Mouse (Mus musculus): ENCODE measurements around the gene Kit.

The Kit gene

GRCm38 (mm10) chr5:75590961-75591360, 16.2 kb downstream of the Kit start:
- DNase-seq = no peak

- no peak for DNase-seq
Observed at GRCm38 (mm10) chr5:75591567-75591966, 16.9 kb downstream of the Kit start.

DNA sequence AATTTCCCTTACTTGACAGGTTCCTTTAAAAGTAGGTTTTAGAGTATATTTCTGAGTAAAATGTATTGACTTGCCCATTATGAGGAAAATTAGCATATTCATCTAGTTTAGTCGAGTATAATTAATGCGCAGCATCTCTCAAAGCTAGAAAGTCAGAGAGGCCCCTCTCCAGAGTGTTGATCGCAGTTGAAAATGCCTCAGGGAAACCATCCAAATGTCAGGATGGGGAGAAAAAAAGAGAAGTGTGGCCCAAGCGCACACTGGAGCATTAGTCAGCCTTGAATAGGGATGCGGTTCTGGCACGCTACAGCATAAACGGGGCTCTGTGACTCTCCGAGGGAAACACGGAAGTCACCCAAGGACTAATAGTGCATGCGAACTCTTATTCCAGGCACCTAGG, 20.6 kb downstream of the Kit start:
- DNase-seq = no peak

DNA sequence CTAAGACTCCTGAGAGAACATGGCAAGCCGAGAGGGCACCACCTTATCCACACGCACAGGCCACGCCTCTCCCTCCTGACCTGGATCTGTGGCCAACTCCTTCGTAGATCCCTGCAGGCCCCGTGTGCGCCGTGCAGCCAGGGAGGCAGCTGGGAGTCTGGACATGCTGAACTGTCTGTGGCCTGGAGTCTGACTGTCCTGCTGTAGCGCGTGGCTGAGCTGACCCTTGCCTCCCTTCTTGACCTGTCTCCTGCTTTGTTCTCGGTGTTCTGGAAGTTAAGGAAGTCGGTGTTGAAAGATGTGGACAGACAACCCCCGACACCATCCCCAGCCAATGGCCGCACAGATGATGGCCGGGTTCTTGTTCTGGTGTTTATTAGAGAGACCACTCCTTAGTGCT, 21.5 kb downstream of the Kit start:
- no peak for DNase-seq

GRCm38 (mm10) chr5:75597316-75597715, 22.6 kb downstream of the Kit start:
- no peak for DNase-seq

DNA sequence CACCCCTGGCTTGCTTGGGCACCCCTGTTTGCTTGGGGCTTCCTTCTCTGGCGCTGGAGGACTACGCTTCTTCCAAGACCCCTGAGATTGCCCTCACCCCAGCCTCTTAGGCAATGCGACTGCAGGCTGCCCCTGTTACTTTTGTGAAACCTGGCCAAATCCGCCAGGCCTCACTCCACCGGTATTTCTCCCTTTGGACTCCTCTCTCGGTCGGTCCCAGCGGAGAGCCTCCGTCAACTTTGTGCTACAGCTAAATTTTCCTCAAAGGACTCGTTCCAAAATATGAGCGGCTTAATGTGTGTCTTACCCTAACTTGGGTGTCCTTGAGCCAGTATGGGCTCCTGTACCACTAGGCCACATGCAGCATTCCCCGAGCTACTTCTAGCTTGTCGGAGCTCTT, 23.8 kb downstream of the Kit start:
- DNase-seq = no peak

GRCm38 (mm10) chr5:75599991-75600390, 25.3 kb downstream of the Kit start:
- DNase-seq = no peak

GRCm38 (mm10) chr5:75604238-75604637, 29.5 kb downstream of the Kit start:
- DNase-seq = no peak

DNA sequence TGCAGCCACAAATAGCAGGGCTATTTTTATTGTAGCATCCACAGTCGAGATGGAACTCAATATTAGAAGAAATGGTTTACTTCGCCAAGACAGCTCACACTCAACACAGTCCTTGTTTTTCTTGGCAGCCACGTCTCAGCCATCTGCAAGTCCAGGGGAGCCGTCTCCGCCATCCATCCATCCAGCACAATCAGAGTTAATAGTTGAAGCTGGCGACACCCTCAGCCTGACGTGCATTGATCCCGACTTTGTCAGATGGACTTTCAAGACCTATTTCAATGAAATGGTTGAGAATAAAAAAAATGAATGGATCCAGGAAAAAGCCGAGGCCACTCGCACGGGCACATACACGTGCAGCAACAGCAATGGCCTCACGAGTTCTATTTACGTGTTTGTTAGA, 32.2 kb downstream of the Kit start:
- no peak for DNase-seq

DNA sequence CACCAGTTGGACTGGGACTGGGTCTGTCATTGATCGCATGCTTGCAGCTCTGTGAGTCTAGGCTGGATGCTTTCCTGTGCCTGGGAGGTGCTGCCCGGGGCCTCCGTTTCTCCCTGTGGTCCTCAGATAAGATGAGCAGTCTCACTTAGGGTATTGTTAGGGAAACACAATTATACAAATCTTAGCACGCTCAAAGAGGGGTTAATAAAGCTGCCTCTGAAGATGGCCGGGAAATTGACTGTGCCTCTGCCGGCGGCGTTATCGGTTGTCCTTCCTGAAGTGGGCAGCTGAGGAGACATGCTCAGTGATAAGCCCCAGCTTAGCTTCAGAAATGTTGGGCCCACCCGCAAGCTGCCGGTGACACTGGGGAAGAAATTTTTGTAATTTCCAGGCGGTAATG, 33.3 kb downstream of the Kit start:
- no peak for DNase-seq

DNA sequence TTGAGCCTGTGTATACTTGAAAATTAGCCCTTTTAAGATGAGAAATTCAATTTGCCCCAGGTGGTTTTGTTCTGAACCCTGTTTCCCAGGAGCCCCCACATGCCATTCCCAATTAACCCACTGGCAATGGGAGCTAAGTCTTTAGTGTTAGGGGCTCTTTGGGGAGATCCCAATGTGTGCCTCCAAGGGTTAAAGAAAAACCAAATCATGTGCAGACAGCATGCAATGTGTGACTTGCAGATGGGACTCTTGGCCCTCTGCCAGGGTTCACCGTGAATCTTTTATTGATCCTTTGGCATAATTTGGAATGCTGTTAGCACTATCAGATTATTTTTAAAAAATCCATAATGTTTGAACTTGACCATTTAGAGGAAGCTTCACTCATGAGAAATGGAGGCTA, 37.7 kb downstream of the Kit start:
- no peak for DNase-seq

- no peak for DNase-seq
Observed at GRCm38 (mm10) chr5:75612926-75613325, 38.2 kb downstream of the Kit start.

DNA sequence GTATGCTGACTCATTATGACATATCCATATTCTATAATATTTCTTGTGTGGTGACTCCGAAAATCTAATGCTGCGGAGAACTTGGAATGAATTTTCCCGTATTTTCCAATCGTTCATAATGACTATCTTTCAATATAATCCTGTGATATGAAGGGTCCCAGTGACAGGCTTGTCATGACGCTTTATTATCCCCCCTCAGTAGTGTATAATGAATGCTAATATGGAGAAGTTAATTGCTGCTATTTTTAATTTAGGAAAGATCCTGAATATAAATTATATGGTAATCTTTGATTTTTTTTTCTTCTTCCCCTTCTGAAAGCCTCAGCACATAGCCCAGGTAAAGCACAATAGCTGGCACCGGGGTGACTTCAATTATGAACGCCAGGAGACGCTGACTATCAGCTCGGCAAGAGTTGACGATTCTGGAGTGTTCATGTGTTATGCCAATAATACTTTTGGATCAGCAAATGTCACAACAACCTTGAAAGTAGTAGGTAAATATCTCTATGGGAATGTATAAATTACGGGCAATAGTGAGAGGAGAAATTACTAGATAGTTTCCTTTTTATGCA, 40.4 kb downstream of the Kit start:
- DNase-seq = no peak

GRCm38 (mm10) chr5:75615624-75616023, 40.9 kb downstream of the Kit start:
- no peak for DNase-seq

GRCm38 (mm10) chr5:75622401-75622800, 47.7 kb downstream of the Kit start:
- DNase-seq = no peak

DNA sequence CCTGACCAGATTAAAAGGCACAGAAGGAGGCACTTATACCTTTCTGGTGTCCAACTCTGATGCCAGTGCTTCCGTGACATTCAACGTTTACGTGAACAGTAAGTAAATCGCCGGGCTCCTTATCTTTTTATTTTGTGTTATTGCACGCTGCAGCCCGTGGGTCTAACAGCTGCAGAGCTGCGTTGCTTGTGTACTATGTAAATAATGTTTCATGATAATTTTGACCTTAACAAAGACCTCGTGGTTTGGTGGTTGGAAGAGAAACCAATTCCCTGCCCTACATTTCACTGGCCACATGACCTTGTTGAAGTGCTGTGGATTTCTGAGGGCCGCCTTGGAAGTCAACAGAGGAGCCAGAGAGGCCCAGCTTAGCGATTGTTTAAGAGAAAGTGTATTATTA, 48.3 kb downstream of the Kit start:
- DNase-seq = no peak

GRCm38 (mm10) chr5:75623520-75623919, 48.8 kb downstream of the Kit start:
- DNase-seq = no peak

- no peak for DNase-seq
Observed at GRCm38 (mm10) chr5:75623993-75624706, 49.4 kb downstream of the Kit start.

DNA sequence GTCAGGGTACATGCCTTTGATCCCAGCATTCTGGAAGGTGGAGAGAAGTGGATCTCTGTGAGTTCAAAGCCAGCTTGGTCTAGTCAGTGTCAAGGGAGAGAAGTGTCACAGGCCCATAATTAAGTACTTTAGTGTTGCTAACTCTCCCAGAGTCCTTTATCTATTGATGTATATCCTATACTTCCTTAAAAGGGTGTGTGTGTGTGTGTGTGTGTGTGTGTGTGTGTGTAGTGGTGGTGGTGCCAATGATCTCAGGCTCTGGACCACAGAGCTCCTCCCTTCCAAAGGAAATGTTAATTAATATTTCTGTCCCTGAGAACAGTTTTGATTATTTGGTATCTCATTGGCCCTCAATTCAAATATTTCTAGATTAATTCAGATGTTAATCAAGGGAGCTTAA, 50.3 kb downstream of the Kit start:
- DNase-seq = no peak

DNA sequence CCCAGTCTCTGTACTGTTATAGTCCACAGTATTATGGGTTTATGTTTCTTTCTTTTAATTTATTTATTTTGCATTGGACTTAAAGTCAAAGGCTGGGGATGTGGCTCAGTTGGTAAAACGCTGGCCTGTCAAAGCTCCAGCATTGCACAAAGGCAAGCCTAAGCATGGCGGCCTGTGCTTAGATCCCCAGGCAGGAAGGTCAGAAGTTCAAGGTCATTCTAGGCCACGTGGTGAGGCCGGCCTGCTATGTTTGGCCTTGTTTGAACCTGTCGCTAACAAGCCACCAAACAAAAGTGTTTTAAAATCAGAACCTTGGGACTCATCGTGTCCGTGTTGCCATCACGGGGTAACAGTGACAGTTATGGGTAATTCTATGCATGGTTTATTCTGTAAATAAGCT, 51.6 kb downstream of the Kit start:
- no peak for DNase-seq

DNA sequence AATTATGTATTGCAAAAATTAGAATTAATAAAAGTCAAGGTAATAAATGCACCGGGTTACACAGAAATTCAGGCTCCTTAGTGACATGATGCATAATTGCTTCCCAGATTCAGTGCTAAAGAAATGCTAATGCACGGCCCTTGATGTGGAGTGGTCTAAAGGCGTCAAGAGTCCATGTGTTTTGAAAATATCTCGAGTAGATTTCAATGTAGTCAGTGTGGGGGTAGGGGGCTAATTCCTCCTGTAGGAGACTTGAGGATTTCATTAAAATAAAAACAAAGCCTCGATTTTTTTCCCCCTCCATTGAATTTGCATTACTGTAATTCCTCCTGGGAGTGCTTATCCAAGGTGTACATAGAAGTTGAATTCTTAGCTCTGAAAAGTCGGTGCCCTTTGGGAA, 52.0 kb downstream of the Kit start:
- DNase-seq = no peak

DNA sequence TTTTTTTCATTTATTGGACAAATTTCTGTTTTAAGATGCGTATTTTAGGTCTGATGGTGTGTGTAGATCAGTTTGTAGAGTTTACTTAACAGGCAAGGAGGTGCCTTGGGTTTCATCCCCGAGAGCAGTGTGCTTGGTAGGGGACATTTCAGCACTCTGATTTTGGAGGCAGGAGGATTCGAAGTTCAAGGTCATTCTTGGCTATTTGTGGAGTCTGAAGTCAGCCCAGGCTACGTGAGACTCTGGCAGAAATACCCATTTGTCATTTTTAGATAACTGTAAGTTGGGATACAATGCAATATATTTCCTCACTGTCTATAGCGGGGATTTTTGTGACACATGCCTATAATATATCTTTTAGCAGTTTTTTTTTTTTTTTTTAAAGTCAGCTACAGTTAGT, 57.5 kb downstream of the Kit start:
- DNase-seq = no peak

DNA sequence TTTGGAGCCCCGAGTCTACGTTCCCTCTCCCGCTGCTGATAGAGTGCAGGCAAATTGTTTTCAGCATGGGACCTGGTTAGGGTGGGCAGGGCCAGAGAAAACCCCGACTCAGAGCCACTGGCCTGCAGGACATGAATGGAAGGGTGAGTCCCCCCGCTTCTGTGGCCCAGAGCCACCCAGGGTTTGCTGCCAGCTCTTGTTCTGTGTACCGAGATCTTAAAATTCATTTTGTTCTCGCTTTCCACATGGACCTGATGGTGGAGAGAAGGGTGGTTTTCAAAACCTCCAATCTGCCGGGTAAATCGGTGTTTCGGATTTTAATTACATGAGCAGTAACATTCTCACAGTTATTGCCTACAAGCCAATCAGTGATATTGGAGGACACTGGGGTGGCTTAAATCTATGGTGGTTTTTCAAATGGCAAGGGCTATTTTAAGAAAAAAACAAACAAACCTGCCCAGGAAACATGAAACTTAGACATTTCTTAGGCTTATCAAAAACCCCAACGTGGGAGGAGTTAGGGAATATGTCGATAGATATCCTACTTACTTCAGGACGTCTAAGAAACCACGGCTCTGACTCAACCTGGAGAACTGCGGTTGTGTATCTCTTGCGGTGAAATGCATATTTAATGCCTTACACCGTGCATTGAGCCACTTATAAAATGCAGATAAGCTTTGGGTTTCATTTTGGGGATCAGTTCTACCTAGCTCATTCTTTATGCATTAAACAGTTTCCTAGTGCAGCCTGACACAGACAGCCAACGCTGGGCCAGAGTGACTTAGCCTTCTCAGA, 58.3 kb downstream of the Kit start:
- DNase-seq = no peak

GRCm38 (mm10) chr5:75635385-75635784, 60.7 kb downstream of the Kit start:
- no peak for DNase-seq
